In the genomic region with DNA sequence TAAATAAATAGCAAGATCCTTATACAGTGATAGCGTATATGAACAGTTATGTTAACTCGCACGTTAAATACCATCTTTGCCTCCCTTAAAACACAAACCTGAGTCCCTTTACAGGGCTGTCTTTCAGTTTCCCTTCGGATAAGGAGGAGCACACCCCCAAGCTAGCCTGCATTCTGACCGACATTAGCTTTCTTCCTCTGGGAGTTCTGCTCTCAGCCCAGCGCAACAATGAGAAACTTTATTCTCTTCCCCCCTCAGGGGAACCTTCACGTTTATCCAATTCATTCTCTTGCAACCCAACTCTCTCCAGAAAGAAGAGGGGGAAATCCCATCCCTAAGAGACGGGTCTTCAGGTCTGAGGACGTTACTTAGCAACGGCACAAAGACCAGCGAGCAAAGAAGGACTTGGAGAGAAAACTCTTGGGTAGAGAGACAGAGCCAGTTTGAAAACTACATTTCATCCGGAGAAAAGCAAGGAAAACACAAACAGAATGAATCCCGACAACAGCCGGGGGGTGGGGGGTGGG, we compare ENCODE assay signal across 8 mouse cellular contexts. TPM values are rescaled to one million over a fixed set of nuclear protein-coding genes. Genes with fewer than 3 reads are reported as not detected.
A peak's percentile ranks its signal among the peaks of the same experiment; 100 is the strongest.
DNase-seq lines count a peak whose midpoint lies in the region; ATAC-seq and TF ChIP-seq lines count a peak whose summit lies in the region.
"Had no signal": no experiment of that assay in that cellular context is flagged by ENCODE, and none has a peak within 500 bp of the region (broad histone marks: within the 10 kb centered on the region; RNA-seq: fewer than 3 reads in every experiment).

No protein-coding gene starts in this region.

- H3K9me3 ChIP-seq in CH12.LX (replicated peaks; ENCODE audit: low read length) (no peaks in the 10 kb centered on the region), E14TG2a.4 (ENCODE audit: low read length) (no peaks in the 10 kb centered on the region)
- no peaks in the 10 kb centered on the region for H3K9me3 ChIP-seq in forebrain, embryonic 14.5 days (replicated peaks; ENCODE audit: control insufficient read depth, low read length)
- H3K9me3 ChIP-seq in liver, embryonic 15.5 days (replicated peaks): no peaks in the 10 kb centered on the region

- no peak overlapping the region for H3K4me3 ChIP-seq in CH12.LX (replicated peaks in 1 of 3; ENCODE audit: low read depth in 2 of 3, low read length in 2 of 3, poor library complexity in 1 of 3)
- H3K4me3 ChIP-seq in E14TG2a.4 (replicated peaks; ENCODE audit: low read length): peak overlapping the region; percentile 52
- H3K4me3 ChIP-seq in forebrain, embryonic 14.5 days (ENCODE audit: low read depth, low read length): peak overlapping the region; percentile 44
- H3K4me3 ChIP-seq in liver, embryonic 15.5 days (replicated peaks): peak overlapping the region; percentile 5; the same call in 1 of the 2 replicates

- H3K79me2 ChIP-seq in CH12.LX (replicated peaks; ENCODE audit: control insufficient read depth, extremely low read depth, insufficient read depth, poor library complexity, severe bottlenecking): no peaks in the 10 kb centered on the region

- no peak overlapping the region for H3K27ac ChIP-seq in CH12.LX (ENCODE audit: insufficient read depth, low read depth)
- peak overlapping the region; percentile 69; the same call in 1 of the 2 replicates for H3K27ac ChIP-seq in forebrain, embryonic 14.5 days (ENCODE audit: low read depth, low read length)
- H3K27ac ChIP-seq in liver, embryonic 15.5 days (replicated peaks): no peak overlapping the region

- TF ChIP-seq RAD21 in CH12.LX (IDR thresholded peaks at IDR 0.05; ENCODE audit: low read depth, low read length): no peak

- TF ChIP-seq CTCF in CH12.LX (conservative IDR thresholded peaks at IDR 0.05 in 1 of 2, IDR thresholded peaks at IDR 0.05 in 1 of 2; ENCODE audit: low read depth in 2 of 2, low read length in 2 of 2): no peak
- no peak for TF ChIP-seq CTCF in E14TG2a.4 (conservative IDR thresholded peaks at IDR 0.05; ENCODE audit: low read length)

- in situ Hi-C loops in CH12.LX (cut with MboI; ENCODE audit: low pct_ligation_motif_present, low pct_unique_long_range_greater_than_20kb, low sequenced_read_pairs): loop anchor here (25.0 kb wide), 1 partner anchor 415 kb away; a partner anchor contains a TSS

- no peaks in the 10 kb centered on the region for H3K36me3 ChIP-seq in CH12.LX (replicated peaks in 1 of 2; ENCODE audit: control insufficient read depth in 1 of 2, insufficient read depth in 1 of 2, low read length in 1 of 2)
- no peaks in the 10 kb centered on the region for H3K36me3 ChIP-seq in E14TG2a.4 (ENCODE audit: insufficient read depth, low read length)
- H3K36me3 ChIP-seq in forebrain, embryonic 14.5 days (ENCODE audit: control insufficient read depth, insufficient read depth, low read length): no peaks in the 10 kb centered on the region
- no peaks in the 10 kb centered on the region for H3K36me3 ChIP-seq in liver, embryonic 15.5 days (replicated peaks)

- H3K27me3 ChIP-seq in CH12.LX (replicated peaks) (peaks cover 8% of the 10 kb centered on the region), E14TG2a.4 (ENCODE audit: insufficient read depth, low read length) (peaks cover 39% of the 10 kb centered on the region)
- H3K27me3 ChIP-seq in forebrain, embryonic 14.5 days (replicated peaks; ENCODE audit: control insufficient read depth, insufficient read depth, low read length): no peaks in the 10 kb centered on the region
- H3K27me3 ChIP-seq in liver, embryonic 15.5 days: peaks cover 86% of the 10 kb centered on the region

- peak overlapping the region; percentile 86 for H3K4me2 ChIP-seq in CH12.LX (ENCODE audit: insufficient read depth, low read depth, poor library complexity, severe bottlenecking)
- H3K4me2 ChIP-seq in forebrain, embryonic 14.5 days (ENCODE audit: low read length): peak overlapping the region; percentile 81
- H3K4me2 ChIP-seq in liver, embryonic 15.5 days: peak overlapping the region; percentile 42; the same call in 1 of the 2 replicates

- dilution Hi-C loops in CH12.LX (cut with MboI; ENCODE audit: extremely low pct_ligation_motif_present, extremely low pct_unique_long_range_greater_than_20kb, low sequenced_read_pairs): no loop called here

- peak; percentile 64 for ATAC-seq in forebrain, embryonic 14.5 days
- no peak for ATAC-seq in liver, embryonic 15.5 days (ENCODE audit: insufficient read depth)
- no peak for ATAC-seq in megakaryocyte progenitor cell, adult 5-6 weeks (replicated peaks; ENCODE audit: poor library complexity)
- no peak for ATAC-seq in megakaryocyte-erythroid progenitor cell, adult 5-6 weeks (replicated peaks; ENCODE audit: low FRiP score, low TSS enrichment, poor library complexity, severe bottlenecking)

- H3K9ac ChIP-seq in CH12.LX (ENCODE audit: insufficient read depth, low read depth): 0 out of 2 replicates have a peak overlapping the region, but pooled peaks have one; percentile 14
- peak overlapping the region; percentile 73 for H3K9ac ChIP-seq in forebrain, embryonic 14.5 days (ENCODE audit: low read length)
- no peak overlapping the region for H3K9ac ChIP-seq in liver, embryonic 15.5 days

- TF ChIP-seq EP300 in CH12.LX (IDR thresholded peaks at IDR 0.05; ENCODE audit: low read length): no peak

- TF ChIP-seq POLR2A in CH12.LX (IDR thresholded peaks at IDR 0.05; ENCODE audit: low read depth, low read length): no peak

- under 1% methylated on average over 14 of the region's 14 CpGs for WGBS in forebrain, embryonic 14.5 days
- WGBS in liver, embryonic 15.5 days (ENCODE audit: insufficient replicate concordance): 5% methylated on average over 14 of the region's 14 CpGs

- H3K4me1 ChIP-seq in CH12.LX (ENCODE audit: control insufficient read depth in 1 of 2, insufficient read depth in 2 of 2) (peaks cover 10 to 11% of the 10 kb centered on the region in 2 experiments), E14TG2a.4 (replicated peaks; ENCODE audit: low read depth, low read length) (peaks cover 70% of the 10 kb centered on the region)
- peaks cover 14% of the 10 kb centered on the region for H3K4me1 ChIP-seq in forebrain, embryonic 14.5 days (ENCODE audit: control insufficient read depth, insufficient read depth, low read length)
- no peaks in the 10 kb centered on the region for H3K4me1 ChIP-seq in liver, embryonic 15.5 days (replicated peaks)

- peak; percentile 5 for DNase-seq in CH12.LX (ENCODE audit: extremely low read depth)
- peak; percentile 75 for DNase-seq in forebrain, embryonic 14.5 days (ENCODE audit: low spot score)
- no peak for DNase-seq in adrenal gland, adult 8-10 months
- DNase-seq: right cerebral cortex, adult 18-20 months had no signal

RNA-seq across cellular contexts. Expression of a gene that starts 1.1 kb away (rescaled TPM):
- total RNA-seq in CH12.LX (2012; rRNA removed): 1.3 and 1.5 TPM in 2 replicates
- total RNA-seq in CH12.LX (2014; rRNA removed): 0.16 and 0.19 TPM in 2 replicates
- 0.40 and 0.60 TPM in 2 replicates for polyA plus RNA-seq in CH12.LX (2012; ENCODE audit: insufficient read length, low read depth)
- polyA plus RNA-seq in forebrain, embryonic 14.5 days (2014; fragmentation: Nextera tagmentation; extraction: Ambion mirVana): 25.1 and 30.1 TPM in 2 replicates
- 0.71 and 0.86 TPM in 2 replicates for polyA plus RNA-seq in liver, embryonic 15.5 days (2015; fragmentation: Nextera tagmentation; extraction: Ambion mirVana)
- 0.07 and 0.62 TPM in 2 replicates for total RNA-seq in megakaryocyte progenitor cell, adult 5-6 weeks (2015)
- 0.42 and 0.88 TPM in 2 replicates for total RNA-seq in megakaryocyte progenitor cell, adult 5-6 weeks (2017)
- 0.54 and 1.5 TPM in 2 replicates for total RNA-seq in megakaryocyte-erythroid progenitor cell, adult 5-6 weeks (2014; fragmentation: Nextera tagmentation)
- 1.4 TPM in 1 of 2 replicates, not detected in the other for total RNA-seq in megakaryocyte-erythroid progenitor cell, adult 5-6 weeks (2017)
- 10 to 100 TPM in 2 of 4 experiments, 1 to 10 TPM in 2; 7.3 to 15.2 (median 12.0) TPM for total RNA-seq in adrenal gland, adult 8-10 months (2022)

RNA-seq across cellular contexts. Expression of a gene that starts 22.5 kb away (rescaled TPM):
- total RNA-seq in CH12.LX (2012; rRNA removed) (41.6 and 51.5 TPM in 2 replicates), CH12.LX (2014; rRNA removed) (42.7 and 47.0 TPM in 2 replicates)
- 47.4 and 49.5 TPM in 2 replicates for polyA plus RNA-seq in CH12.LX (2012; ENCODE audit: insufficient read length, low read depth)
- polyA plus RNA-seq in forebrain, embryonic 14.5 days (2014; fragmentation: Nextera tagmentation; extraction: Ambion mirVana): 42.4 and 46.9 TPM in 2 replicates
- polyA plus RNA-seq in liver, embryonic 15.5 days (2015; fragmentation: Nextera tagmentation; extraction: Ambion mirVana): 15.9 and 18.2 TPM in 2 replicates
- 49.6 and 50.3 TPM in 2 replicates for total RNA-seq in megakaryocyte progenitor cell, adult 5-6 weeks (2015)
- total RNA-seq in megakaryocyte progenitor cell, adult 5-6 weeks (2017): 40.3 and 40.8 TPM in 2 replicates
- 99.9 and 106 TPM in 2 replicates for total RNA-seq in megakaryocyte-erythroid progenitor cell, adult 5-6 weeks (2014; fragmentation: Nextera tagmentation)
- 80.9 and 82.8 TPM in 2 replicates for total RNA-seq in megakaryocyte-erythroid progenitor cell, adult 5-6 weeks (2017)
- total RNA-seq in adrenal gland, adult 8-10 months (2022): 10 to 100 TPM; 39.3 to 66.6 (median 55.2) TPM

RNA-seq across cellular contexts. Expression of a gene that starts 28.8 kb away (rescaled TPM):
- total RNA-seq in CH12.LX (2012; rRNA removed): not detected in 2 replicates
- not detected in 2 replicates for total RNA-seq in CH12.LX (2014; rRNA removed)
- not detected in 2 replicates for polyA plus RNA-seq in CH12.LX (2012; ENCODE audit: insufficient read length, low read depth)
- polyA plus RNA-seq in forebrain, embryonic 14.5 days (2014; fragmentation: Nextera tagmentation; extraction: Ambion mirVana): not detected in 2 replicates
- not detected in 2 replicates for polyA plus RNA-seq in liver, embryonic 15.5 days (2015; fragmentation: Nextera tagmentation; extraction: Ambion mirVana)
- not detected in 2 replicates for total RNA-seq in megakaryocyte progenitor cell, adult 5-6 weeks (2015)
- total RNA-seq in megakaryocyte progenitor cell, adult 5-6 weeks (2017): not detected in 2 replicates
- total RNA-seq in megakaryocyte-erythroid progenitor cell, adult 5-6 weeks (2014; fragmentation: Nextera tagmentation): not detected in 2 replicates
- not detected in 2 replicates for total RNA-seq in megakaryocyte-erythroid progenitor cell, adult 5-6 weeks (2017)
- not detected for total RNA-seq in adrenal gland, adult 8-10 months (2022)

RNA-seq across cellular contexts. Expression of a gene that starts 48.1 kb away (rescaled TPM):
- total RNA-seq in CH12.LX (2012; rRNA removed): 3.8 and 4.6 TPM in 2 replicates
- 7.8 and 10.2 TPM in 2 replicates for total RNA-seq in CH12.LX (2014; rRNA removed)
- 5.7 and 6.9 TPM in 2 replicates for polyA plus RNA-seq in CH12.LX (2012; ENCODE audit: insufficient read length, low read depth)
- 40.2 and 40.3 TPM in 2 replicates for polyA plus RNA-seq in forebrain, embryonic 14.5 days (2014; fragmentation: Nextera tagmentation; extraction: Ambion mirVana)
- 2.6 and 3.1 TPM in 2 replicates for polyA plus RNA-seq in liver, embryonic 15.5 days (2015; fragmentation: Nextera tagmentation; extraction: Ambion mirVana)
- 6.5 and 8.1 TPM in 2 replicates for total RNA-seq in megakaryocyte progenitor cell, adult 5-6 weeks (2015)
- 3.7 and 5.0 TPM in 2 replicates for total RNA-seq in megakaryocyte progenitor cell, adult 5-6 weeks (2017)
- 5.3 and 6.9 TPM in 2 replicates for total RNA-seq in megakaryocyte-erythroid progenitor cell, adult 5-6 weeks (2014; fragmentation: Nextera tagmentation)
- 4.8 and 14.1 TPM in 2 replicates for total RNA-seq in megakaryocyte-erythroid progenitor cell, adult 5-6 weeks (2017)
- 10 to 100 TPM; 43.1 to 54.0 (median 48.4) TPM for total RNA-seq in adrenal gland, adult 8-10 months (2022)

RNA-seq across cellular contexts. Expression of a gene that starts 48.5 kb away (rescaled TPM):
- total RNA-seq in CH12.LX (2012; rRNA removed) (41.6 and 45.7 TPM in 2 replicates), CH12.LX (2014; rRNA removed) (56.3 and 58.9 TPM in 2 replicates)
- polyA plus RNA-seq in CH12.LX (2012; ENCODE audit: insufficient read length, low read depth): 43.5 and 49.1 TPM in 2 replicates
- polyA plus RNA-seq in forebrain, embryonic 14.5 days (2014; fragmentation: Nextera tagmentation; extraction: Ambion mirVana): 55.2 and 55.7 TPM in 2 replicates
- 16.4 and 18.1 TPM in 2 replicates for polyA plus RNA-seq in liver, embryonic 15.5 days (2015; fragmentation: Nextera tagmentation; extraction: Ambion mirVana)
- 34.0 and 35.8 TPM in 2 replicates for total RNA-seq in megakaryocyte progenitor cell, adult 5-6 weeks (2015)
- 41.2 and 43.0 TPM in 2 replicates for total RNA-seq in megakaryocyte progenitor cell, adult 5-6 weeks (2017)
- total RNA-seq in megakaryocyte-erythroid progenitor cell, adult 5-6 weeks (2014; fragmentation: Nextera tagmentation): 24.9 and 26.9 TPM in 2 replicates
- total RNA-seq in megakaryocyte-erythroid progenitor cell, adult 5-6 weeks (2017): 29.7 and 32.5 TPM in 2 replicates
- 10 to 100 TPM; 54.4 to 80.8 (median 70.4) TPM for total RNA-seq in adrenal gland, adult 8-10 months (2022)

Comparison
In these comparisons a context has a peak if more than half of its experiments do, and no peak if none do; other contexts are left out.
1. H3K4me3 ChIP-seq: peak in E14TG2a.4 (single experiment), forebrain, embryonic 14.5 days (single experiment) and liver, embryonic 15.5 days (single experiment); none in CH12.LX (0 of 3).
2. Peak in every context shown above with its lines, with median percentiles within 50 percentile points of each other: H3K4me2 ChIP-seq.